Mouse (Mus musculus): ENCODE results near the gene Tmprss7. TPM values are rescaled to one million over a fixed set of nuclear protein-coding genes. Genes with fewer than 3 reads are reported as not detected.
A peak's percentile ranks its signal among the peaks of the same experiment; 100 is the strongest.

The Tmprss7 gene
- total and polyA plus RNA-seq, 2 experiments from 2014 or later, result 0.69 to 1.3 TPM

DNA sequence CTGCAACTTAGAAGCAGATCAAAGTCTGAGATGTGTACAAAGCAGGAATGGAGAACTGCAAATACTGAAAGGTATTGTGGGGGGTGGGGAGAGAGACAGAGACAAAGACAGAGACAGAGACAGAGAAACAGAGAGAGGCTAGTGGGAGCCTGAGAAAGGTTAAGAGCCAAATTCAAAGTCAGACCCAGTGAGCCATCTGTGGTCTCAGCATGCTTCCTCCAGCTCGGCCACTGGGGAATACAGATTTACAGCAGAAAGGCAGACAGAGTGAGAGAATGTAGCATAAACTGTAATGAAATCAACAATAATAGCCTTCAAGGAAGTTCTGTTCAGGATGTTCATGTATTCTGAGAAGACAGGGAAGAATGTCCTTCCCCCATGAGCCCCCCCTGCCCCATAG is 20.4 kb upstream of the Tmprss7 start:
- no peaks in the 10 kb centered on the region for H3K9me3 ChIP-seq (ENCODE audit: low read length)
- no peak overlapping the region for H3K4me3 ChIP-seq (ENCODE audit: low read depth, low read length)
- no peaks in the 10 kb centered on the region for H3K4me1 ChIP-seq (ENCODE audit: insufficient read depth)
- TF ChIP-seq CTCF (IDR thresholded peaks at IDR 0.05; ENCODE audit: low read depth), result no peak
- ATAC-seq, result no peak
- no peak overlapping the region for H3K4me2 ChIP-seq (ENCODE audit: low read depth)
- H3K27ac ChIP-seq (ENCODE audit: low read depth, low read length), result no peak overlapping the region
- H3K9ac ChIP-seq, result no peak overlapping the region
- 88% methylated on average over 1 of the region's 1 CpGs for WGBS
- peaks cover 51% of the 10 kb centered on the region for H3K36me3 ChIP-seq (ENCODE audit: insufficient read depth)
- DNase-seq, result no peak
- H3K27me3 ChIP-seq (ENCODE audit: insufficient read depth, low read length), result no peaks in the 10 kb centered on the region

DNA sequence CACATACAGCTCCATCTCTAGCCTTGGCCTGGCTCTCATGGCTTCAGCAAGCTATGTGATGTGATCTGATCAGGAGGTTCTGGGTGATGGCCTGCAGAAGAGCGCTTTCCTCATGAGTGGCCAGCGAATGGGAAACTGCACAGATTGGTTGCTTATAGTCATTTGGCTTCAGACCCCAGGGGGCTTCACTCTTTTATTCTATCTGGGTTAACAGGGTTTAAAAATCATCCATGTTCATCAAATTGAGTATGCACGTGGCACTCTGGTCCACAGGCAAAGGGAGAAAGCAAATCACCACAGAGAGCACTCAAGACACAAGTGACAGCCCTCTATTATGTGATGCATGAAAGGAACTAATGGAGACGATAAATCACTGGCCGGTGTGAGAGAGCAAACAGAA is 19.8 kb upstream of the Tmprss7 start:
- H3K9me3 ChIP-seq (ENCODE audit: low read length), result no peaks in the 10 kb centered on the region
- peaks cover 45% of the 10 kb centered on the region for H3K36me3 ChIP-seq (ENCODE audit: insufficient read depth)
- H3K4me1 ChIP-seq (ENCODE audit: insufficient read depth), result no peaks in the 10 kb centered on the region
- no peak overlapping the region for H3K4me2 ChIP-seq (ENCODE audit: low read depth)
- H3K4me3 ChIP-seq (ENCODE audit: low read depth, low read length), result no peak overlapping the region
- ATAC-seq (no peak), DNase-seq (no peak)
- H3K27ac ChIP-seq (ENCODE audit: low read depth, low read length), result no peak overlapping the region
- H3K9ac ChIP-seq, result no peak overlapping the region
- no peak for TF ChIP-seq CTCF (IDR thresholded peaks at IDR 0.05; ENCODE audit: low read depth)
- H3K27me3 ChIP-seq (ENCODE audit: insufficient read depth, low read length), result no peaks in the 10 kb centered on the region
- WGBS, result 70% methylated on average over 5 of the region's 5 CpGs

DNA sequence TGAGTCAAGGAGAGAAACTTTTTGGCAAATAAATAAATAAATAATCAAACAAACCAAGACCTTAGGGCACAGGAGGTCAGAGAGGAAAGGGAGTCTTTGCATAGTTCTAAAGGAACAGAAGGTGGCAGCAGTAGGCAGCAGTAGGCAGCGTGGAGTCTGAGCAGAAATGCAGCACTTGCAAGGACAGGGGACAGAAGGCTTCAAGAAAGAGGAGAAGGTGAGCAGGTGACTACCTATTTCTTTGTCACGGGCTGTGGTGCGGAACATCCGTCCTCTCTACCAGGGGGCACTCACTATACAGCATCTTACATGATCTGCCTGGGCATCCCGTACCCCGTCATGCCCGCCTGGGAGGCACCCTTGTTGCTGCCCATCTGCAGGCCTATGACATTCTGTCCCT is 17.8 kb upstream of the Tmprss7 start:
- ATAC-seq (0 out of 2 replicates have a peak, but pooled peaks have one; percentile 14), DNase-seq (no peak)
- H3K9me3 ChIP-seq (ENCODE audit: low read length), result no peaks in the 10 kb centered on the region
- 76% methylated on average over 7 of the region's 7 CpGs for WGBS
- H3K27ac ChIP-seq (ENCODE audit: low read depth, low read length), result no peak overlapping the region
- no peaks in the 10 kb centered on the region for H3K4me1 ChIP-seq (ENCODE audit: insufficient read depth)
- peaks cover 33% of the 10 kb centered on the region for H3K36me3 ChIP-seq (ENCODE audit: insufficient read depth)
- TF ChIP-seq CTCF (IDR thresholded peaks at IDR 0.05; ENCODE audit: low read depth), result peak; percentile 50
- H3K27me3 ChIP-seq (ENCODE audit: insufficient read depth, low read length), result no peaks in the 10 kb centered on the region
- no peak overlapping the region for H3K4me2 ChIP-seq (ENCODE audit: low read depth)
- no peak overlapping the region for H3K9ac ChIP-seq
- H3K4me3 ChIP-seq (ENCODE audit: low read depth, low read length), result no peak overlapping the region

- DNase-seq (no peak), ATAC-seq (no peak)
- TF ChIP-seq CTCF (IDR thresholded peaks at IDR 0.05; ENCODE audit: low read depth), result no peak
- Histone ChIP-seq H3K4me2 (ENCODE audit: low read depth) (no peak overlapping the region), H3K27ac (ENCODE audit: low read depth, low read length) (no peak overlapping the region), H3K36me3 (ENCODE audit: insufficient read depth) (no peaks in the 10 kb centered on the region), H3K4me3 (ENCODE audit: low read depth, low read length) (no peak overlapping the region), H3K27me3 (ENCODE audit: insufficient read depth, low read length) (no peaks in the 10 kb centered on the region), H3K9me3 (ENCODE audit: low read length) (no peaks in the 10 kb centered on the region), H3K4me1 (ENCODE audit: insufficient read depth) (no peaks in the 10 kb centered on the region), H3K9ac (no peak overlapping the region)
- WGBS, result 84% methylated on average over 5 of the region's 5 CpGs
Observed at GRCm38 (mm10) chr16:45699301-45699700, 5.8 kb upstream of the Tmprss7 start.

GRCm38 (mm10) chr16:45697996-45698395 is 4.5 kb upstream of the Tmprss7 start:
- no peaks in the 10 kb centered on the region for H3K4me1 ChIP-seq (ENCODE audit: insufficient read depth)
- no peak overlapping the region for H3K27ac ChIP-seq (ENCODE audit: low read depth, low read length)
- 35% methylated on average over 6 of the region's 6 CpGs for WGBS
- no peak for TF ChIP-seq CTCF (IDR thresholded peaks at IDR 0.05; ENCODE audit: low read depth)
- H3K4me2 ChIP-seq (ENCODE audit: low read depth), result no peak overlapping the region
- no peaks in the 10 kb centered on the region for H3K36me3 ChIP-seq (ENCODE audit: insufficient read depth)
- peak; percentile 84 for ATAC-seq
- no peak overlapping the region for H3K4me3 ChIP-seq (ENCODE audit: low read depth, low read length)
- DNase-seq, result no peak
- no peaks in the 10 kb centered on the region for H3K9me3 ChIP-seq (ENCODE audit: low read length)
- H3K9ac ChIP-seq, result no peak overlapping the region
- H3K27me3 ChIP-seq (ENCODE audit: insufficient read depth, low read length), result no peaks in the 10 kb centered on the region

GRCm38 (mm10) chr16:45695445-45696160 is 2.1 kb upstream of the Tmprss7 start:
- no peak overlapping the region for H3K27ac ChIP-seq (ENCODE audit: low read depth, low read length)
- H3K27me3 ChIP-seq (ENCODE audit: insufficient read depth, low read length), result no peaks in the 10 kb centered on the region
- H3K4me3 ChIP-seq (ENCODE audit: low read depth, low read length), result no peak overlapping the region
- H3K4me2 ChIP-seq (ENCODE audit: low read depth), result no peak overlapping the region
- peaks cover under 1% of the 10 kb centered on the region; the same call in 1 of the 2 replicates for H3K4me1 ChIP-seq (ENCODE audit: insufficient read depth)
- peak; percentile 65 for ATAC-seq
- H3K36me3 ChIP-seq (ENCODE audit: insufficient read depth), result no peaks in the 10 kb centered on the region
- H3K9ac ChIP-seq, result no peak overlapping the region
- TF ChIP-seq CTCF (IDR thresholded peaks at IDR 0.05; ENCODE audit: low read depth), result no peak
- no peaks in the 10 kb centered on the region for H3K9me3 ChIP-seq (ENCODE audit: low read length)
- WGBS, result 62% methylated on average over 9 of the region's 9 CpGs
- no peak for DNase-seq

DNA sequence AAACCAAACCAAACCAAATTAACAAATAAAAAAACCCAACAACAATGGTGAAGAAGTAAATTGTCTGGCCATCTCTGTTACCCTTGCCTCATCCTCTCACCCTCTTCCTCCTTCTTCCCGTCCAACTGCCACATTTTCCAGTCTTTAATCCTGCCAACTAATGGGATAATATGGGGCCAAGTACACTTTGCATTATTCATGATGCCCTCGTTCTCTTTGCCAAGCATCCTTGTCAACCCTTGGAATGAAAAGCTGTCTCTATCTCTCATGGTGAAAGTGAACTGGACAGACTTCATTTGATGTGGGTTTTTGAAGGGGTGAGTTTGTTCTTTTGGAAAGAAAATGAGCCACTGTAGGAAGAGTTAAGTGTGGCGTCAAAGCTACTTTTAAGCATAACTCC is 607 bp downstream of the Tmprss7 start:
- WGBS, result 15% methylated on average over 3 of the region's 3 CpGs
- no peak overlapping the region for H3K4me3 ChIP-seq (ENCODE audit: low read depth, low read length)
- no peaks in the 10 kb centered on the region for H3K36me3 ChIP-seq (ENCODE audit: insufficient read depth)
- H3K4me2 ChIP-seq (ENCODE audit: low read depth), result no peak overlapping the region
- TF ChIP-seq CTCF (IDR thresholded peaks at IDR 0.05; ENCODE audit: low read depth), result no peak
- H3K9ac ChIP-seq, result no peak overlapping the region
- peaks cover 6% of the 10 kb centered on the region; the same call in 1 of the 2 replicates for H3K4me1 ChIP-seq (ENCODE audit: insufficient read depth)
- H3K27me3 ChIP-seq (ENCODE audit: insufficient read depth, low read length), result no peaks in the 10 kb centered on the region
- no peak for ATAC-seq
- no peaks in the 10 kb centered on the region for H3K9me3 ChIP-seq (ENCODE audit: low read length)
- no peak overlapping the region for H3K27ac ChIP-seq (ENCODE audit: low read depth, low read length)
- no peak for DNase-seq

Measured in forebrain, postnatal 0 days (tissue).